Mouse (Mus musculus) erythroblast, embryonic 14.5 days (primary cell): ENCODE measurements around the gene Glrx2.

ENCODE experiments used
- GATA1 ChIP-seq: IDR thresholded peaks from 2 replicates; pipeline ENCODE4 v1.6.1; 2012; ENCODE audit warnings: low read length, inconsistent platforms, mixed read lengths
- TAL1 ChIP-seq: IDR thresholded peaks from 3 replicates; pipeline ENCODE4 v1.6.1; 2012; ENCODE audit warnings: low read length, inconsistent platforms, mixed read lengths

DNA sequence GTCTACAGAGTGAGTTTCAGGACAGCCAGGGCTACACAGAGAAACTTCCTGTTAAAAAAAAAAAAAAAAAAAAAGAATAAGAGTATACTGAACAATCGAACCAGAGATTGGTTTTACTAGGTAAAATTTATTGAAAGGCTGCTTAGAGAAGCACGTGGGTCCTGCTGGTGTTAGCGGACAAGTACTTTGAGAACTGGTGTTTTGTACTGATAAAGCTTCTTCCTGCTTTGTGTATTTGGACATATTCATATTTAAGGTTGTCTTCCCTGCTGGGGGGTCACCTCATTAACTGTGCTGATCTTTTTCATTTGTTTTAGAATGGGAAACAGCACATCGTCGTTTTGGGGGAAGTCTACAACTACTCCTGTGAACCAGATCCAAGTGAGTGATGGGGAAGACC lies 25.2 kb downstream of the Glrx2 start:
- no peak for TF ChIP-seq TAL1
- TF ChIP-seq GATA1: no peak
